Mouse (Mus musculus) thymus, postnatal 25 days (tissue): Measurements from ENCODE around the gene Gpcpd1.
A peak's percentile ranks its signal among the peaks of the same experiment; 100 is the strongest.
"Not testable (repeated sequence)": the region's sequence is repeated elsewhere in the genome, so short reads cannot be mapped to it uniquely, and the experiment has no call there.

Experiments
- DNase-seq: peaks from one replicate; pipeline ENCODE4 v3.0.0; 2022

Gene Gpcpd1

DNA sequence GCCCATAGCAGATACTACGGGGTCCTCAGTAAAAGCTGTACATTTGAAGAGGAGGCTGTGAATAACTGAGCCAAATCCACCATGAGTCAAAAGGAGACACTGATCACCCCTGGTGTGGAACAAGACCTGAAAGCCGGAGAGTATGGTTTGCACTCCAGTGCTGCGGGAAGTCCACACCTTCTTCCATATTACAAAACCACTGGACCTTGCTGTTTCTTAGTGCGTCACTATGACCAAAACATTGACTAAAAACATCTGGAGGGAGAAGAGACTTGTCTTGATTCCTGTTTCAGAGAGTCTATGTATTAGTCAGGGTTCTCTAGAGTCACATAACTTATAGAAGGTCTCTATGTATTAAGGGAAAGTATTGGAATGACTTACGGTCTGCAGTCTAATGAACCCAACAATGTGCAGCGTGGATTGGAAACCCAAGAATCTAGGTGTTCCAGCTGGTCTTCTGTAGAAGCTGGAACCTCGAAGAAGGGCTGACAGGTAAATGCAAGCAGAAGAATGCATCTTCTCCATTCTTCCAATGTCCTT is at the start of gene Gpcpd1:
Gene Gpcpd1, minus strand, starts transcription at position 490 of the 540 bp plus-strand sequence.
- no peak for DNase-seq

DNA sequence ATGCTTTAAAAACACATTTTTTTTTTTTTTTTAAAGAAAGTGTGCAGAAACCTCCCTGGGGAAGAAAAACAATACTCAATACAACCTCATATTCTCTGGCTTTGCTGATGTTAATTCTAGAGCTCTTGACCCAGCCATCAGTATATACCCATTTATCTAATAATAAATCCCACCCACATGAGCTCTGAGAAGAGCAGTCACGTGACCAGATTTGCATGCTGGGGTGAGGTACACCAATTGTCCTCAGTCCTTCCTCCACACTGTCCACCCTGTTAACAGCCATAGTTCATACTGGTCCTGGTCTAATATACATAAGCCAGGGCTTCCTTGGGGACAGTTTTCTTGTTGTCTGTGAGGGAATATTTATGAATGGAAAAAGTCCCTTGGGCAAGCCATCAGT is 49.0 kb upstream of the Gpcpd1 start:
- DNase-seq: no peak

DNA sequence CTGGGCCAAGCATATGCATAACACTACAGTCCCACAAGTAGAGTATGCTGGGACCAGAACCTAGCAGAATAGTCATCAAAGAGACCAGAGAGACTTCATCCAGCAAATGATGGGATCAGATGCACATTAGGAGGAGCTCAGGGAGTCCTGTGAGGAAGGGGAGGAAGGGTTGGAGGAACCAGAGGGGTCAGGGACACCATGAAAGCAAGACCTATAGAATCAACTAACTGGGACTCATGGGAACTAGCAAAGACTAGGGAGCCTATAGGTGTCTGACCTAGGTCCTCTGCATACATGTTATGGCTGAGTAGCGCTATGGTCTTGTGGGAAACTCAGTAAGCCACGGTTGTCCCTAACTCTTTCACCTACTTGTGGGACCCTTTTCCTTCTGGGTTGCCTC is 41.1 kb upstream of the Gpcpd1 start:
- no peak for DNase-seq

DNA sequence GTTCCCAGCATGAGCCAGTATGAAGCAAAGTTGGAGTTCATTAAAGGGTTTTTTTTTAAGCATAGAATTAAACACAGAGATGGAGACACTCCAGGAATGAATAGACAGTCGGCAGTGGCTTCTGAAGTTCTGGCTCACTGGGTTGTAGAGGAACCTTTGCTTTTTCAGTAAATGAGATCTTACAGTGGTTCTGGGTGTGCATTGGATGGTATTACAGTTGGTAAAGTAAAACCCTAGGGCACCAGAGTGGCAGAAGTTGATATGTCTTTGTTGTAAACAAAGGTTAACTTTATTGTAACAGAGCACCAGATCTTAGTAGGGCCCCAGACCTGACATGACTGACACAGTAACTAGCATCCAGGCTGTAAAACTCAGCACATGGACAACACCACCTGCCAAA is 35.6 kb upstream of the Gpcpd1 start:
- no peak for DNase-seq

DNA sequence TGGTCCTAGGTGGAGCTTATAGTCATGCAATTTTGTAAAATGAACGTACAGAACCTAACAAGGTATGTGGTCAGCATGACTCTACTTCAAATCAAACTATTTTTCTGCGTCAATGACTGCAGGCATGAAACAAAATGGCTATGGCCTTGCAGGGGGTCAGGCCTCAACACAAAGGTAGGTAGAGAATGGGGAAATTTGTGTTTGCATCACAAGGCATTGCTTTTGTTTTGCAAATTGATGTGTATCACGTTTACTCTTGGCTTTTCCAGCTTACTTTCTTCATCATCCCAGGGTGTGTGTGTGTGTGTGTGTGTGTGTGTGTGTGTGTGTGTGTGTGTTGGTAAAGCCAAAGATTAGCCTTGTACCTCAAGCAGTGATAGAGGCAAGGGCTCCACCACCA is 30.2 kb upstream of the Gpcpd1 start:
- DNase-seq: no peak

DNA sequence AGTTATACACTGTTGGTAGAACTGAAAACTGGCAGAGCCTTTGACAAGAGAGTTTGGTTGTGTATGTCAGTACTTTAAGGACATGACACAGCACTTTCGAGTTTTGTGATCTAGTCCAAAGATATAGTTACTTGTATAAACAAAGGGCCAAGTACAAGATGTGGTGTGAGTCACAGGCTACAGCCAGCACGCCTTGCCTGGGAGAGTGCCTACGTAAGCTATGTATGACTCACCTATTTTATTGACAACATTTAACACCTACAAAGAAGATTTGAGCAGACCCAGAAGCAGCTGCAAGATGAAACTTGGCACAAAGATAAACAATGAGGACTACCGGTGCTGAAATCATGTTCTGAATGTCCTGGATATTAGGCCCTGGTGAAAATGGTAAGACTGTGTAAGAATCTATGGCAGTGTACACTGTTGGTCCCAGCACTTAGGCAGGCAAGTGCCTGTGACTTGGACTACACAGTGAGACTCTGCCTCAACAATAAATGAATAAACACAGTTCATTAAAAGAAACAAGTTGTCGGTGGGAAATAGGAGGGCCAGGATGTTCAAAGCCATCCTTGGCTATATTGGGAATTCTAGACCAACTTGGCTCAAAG is 26.2 kb upstream of the Gpcpd1 start:
- no peak for DNase-seq

DNA sequence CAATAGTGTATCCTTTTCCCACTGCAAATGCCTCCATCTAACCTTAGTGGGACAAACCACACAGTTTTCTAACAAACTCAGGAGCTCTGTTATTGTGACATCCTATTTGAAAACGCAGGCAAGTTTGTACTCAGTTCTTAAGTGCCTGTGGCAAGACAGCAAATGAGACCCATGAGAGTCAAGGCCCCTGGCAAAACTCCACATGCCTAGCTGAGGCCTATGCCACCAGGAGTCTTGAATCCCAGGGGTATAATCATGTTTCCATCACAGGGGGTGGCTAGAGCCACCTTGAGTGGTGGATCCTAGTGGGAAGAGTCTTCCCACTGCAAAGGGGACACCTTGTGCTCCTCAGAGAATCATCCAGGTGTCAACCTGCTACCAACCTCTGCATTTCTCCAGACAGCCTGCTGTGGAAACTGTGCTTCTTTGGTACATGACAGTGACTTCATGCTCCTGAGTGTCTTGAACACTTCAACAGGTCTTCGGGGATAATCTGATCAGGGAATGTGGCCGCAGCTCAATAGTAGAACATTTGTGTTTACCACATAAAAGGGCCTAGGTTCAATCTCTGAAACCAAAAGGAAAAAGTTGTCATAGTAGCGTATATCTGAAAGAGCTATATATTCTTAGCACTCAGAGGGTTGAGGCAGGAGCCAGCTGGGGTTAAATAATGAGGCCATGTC is 24.2 kb upstream of the Gpcpd1 start:
- DNase-seq: no peak

DNA sequence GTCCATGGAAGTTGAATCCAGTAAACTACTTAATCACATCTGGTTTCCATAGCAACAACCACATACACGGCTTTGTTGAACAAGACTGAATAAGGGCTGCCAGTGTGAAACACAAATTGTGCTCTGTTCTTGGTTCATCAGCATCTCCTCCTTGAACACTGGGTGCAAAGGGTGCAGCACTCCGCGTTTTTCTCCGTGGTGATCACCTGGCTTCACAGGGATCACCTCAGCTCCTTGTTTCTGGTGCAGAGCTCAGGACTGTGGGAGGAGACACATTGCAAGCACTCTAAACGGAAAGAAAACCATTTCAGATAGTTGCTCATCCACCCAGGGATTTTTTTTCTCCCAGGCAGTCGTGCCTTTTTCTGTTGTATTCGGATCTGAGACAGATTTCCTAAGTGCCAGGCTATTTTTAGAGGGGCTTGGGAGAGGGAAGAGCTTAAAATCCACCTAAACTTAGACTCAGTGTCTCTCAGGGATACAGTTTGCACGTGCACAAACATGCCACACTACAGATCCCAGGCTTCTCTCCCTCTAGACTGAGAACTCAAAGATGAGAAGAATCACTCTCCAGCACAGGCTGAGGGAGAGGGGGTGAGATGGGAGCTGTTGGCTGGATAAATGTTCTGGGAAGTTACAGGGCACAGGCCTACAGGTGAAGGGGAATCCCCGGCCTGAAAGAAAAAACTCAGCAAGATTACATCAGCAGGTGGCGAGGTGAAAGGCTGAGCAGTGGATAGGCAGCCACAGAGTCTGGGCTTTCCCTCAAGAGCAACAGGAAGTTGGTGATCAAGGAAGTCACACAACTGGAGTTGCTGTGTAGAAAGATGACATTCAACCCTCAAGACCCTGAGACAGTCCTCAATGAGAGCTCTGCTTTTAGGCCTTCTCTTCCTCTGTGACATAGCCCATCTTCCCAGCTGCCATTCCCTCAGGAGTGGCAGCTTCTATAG is 19.9 kb upstream of the Gpcpd1 start:
- DNase-seq: peak; percentile 71

DNA sequence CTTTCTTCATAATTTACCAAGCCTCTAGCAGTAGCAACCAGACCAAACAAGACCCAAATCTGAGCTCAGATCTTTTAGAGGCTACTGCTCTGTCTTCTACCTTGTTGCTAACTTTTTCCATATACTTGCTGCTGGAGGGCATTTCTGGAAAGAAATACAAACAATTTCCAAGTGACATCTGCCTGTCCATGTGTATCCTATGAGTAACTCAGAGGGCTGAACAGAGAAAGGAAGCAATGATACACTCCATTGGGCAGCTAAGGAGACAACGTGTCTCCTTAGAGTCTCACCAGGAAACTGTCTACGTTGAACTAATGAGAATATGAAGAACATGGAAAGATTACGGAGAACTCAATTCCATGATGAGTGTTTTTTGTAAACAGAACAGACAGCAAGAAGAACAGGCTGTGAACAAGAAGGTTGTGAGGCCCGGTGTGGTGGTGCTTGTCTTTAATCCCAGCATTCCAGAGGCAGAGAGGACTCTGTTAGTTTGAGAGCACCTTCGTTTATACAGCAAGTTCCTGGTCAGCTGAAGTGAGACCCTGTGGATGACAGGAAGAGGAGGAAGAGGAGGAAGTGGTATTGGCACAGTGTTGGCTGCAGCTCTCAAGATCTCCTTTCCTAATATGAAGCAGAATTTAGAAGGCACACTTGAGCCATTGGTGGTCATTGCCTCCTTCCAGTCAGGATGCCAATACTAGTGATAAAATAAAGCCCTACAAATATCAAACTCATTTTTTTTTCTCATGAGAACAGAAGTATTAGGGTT is 18.4 kb upstream of the Gpcpd1 start:
- no peak for DNase-seq

DNA sequence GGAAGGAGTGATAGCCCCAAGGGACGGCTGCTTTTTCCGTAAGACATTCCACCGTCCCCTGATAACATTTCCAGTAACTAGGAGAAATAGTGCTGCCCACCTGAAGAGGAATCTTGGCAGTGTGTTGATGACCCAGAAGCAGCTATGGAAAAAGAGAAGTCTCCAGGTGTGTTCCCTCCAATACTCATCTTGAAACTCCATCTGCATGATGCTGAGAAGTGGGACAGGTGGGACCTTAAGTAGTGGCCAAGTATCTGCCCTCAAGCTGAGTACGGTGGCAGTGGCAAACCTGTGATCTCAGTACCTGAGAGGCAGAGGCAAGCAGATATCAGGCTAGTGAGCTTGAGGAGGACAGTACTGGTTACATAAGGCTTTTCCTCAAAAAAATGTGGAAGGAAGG is 17.4 kb upstream of the Gpcpd1 start:
- no peak for DNase-seq

DNA sequence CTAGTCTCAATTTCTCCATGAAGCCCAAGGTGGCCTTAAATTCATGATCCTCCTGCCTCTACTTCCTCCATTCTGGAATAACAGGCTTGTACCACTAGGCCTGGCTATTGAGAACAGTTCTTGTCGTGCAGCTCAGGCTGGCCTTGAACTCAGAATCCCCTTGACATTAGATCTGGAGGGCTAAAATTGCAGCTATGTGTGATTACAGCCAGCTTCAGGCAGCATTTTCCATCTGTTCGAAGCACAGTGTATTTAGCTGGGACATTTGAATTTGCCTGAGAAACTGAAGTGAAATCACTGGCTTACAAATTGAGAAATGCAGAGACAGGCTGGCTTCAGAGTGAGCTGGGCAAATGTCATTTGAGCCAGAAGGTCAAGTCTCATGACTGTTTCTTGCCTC is 16.2 kb upstream of the Gpcpd1 start:
- DNase-seq: no peak

DNA sequence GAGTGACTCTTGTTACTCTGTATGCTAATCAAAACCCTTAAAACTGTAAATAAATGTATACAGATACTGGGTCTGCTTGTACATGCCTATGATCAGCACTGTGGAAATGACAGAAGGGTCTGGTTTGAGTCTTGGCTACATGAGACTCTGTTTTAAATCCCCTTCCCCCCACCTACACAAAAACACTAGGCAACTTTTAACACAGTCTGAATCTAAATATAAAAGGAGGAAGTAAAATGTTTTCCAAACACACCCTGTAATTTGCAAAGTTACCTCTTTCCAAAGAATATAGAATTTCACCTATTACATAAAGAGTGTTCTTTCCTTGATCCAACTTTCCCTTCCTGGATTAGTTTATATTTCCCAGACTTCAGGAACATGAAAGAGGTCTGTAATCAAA is 14.2 kb upstream of the Gpcpd1 start:
- no peak for DNase-seq

DNA sequence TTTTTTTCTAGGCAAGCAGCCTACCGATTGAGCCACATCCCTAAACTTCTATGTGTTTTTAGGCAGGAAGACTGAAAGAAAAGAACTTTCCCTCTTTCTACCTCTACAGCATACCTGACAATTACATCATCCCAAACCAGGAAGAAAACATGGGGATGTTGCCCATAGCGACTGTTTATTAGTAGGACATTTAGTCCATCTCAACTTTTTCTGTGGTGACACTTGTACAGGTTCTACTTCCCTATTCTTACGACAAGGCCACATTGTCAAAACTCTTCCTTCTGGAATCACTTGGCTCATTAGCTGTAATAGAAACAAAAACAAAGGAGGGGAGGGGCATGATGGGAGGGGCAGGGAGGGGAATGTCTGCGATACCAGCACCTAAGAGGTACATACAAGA is 12.6 kb upstream of the Gpcpd1 start:
- DNase-seq: no peak

DNA sequence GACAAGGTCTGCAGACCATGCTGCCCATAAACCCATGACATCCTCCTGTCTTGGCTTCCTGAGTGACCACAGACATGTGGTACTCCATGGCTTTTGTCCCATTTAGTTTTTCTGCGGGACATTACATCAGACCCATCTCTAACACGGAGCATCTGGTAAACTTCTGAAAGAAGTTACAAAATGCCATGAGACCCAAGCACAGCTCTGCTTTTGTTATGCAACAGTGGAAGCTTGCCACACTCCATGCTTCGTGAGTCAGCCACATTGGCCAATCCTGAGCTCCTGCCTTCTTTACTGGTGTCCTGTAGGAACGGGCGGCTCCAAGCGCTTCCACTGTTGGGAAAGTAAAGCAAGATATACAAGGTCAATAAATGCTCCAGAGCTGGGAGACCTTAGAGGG is 11.6 kb upstream of the Gpcpd1 start:
- DNase-seq: no peak

DNA sequence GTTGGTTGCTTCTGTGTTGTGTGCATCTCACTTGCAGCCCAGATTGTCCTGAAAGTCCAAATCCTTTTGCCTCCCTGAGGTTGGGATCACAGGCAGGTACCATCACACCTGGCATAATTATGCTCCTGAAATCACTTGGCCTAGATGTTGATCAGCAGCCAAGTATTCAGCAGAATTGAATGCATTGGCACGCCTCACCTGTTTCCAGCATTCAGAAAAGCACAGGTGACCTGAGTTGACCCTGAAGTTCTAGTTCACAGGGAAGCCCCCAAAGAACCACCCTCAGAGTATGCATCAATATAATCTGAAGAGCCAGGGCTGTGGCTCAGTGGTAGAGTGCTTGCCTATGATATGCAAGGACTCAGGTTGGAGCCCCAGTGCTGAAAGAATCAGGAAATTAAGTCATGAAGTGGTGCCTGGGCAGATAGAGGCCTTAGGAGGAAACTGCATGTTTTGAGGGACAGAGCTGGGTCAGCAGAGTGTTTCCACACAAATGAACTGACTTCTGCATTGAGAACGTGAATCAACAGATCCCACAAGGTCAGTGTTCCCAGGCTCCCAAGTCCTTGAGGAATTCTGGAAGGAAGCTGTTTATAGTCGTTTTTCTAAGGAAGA is 10.4 kb upstream of the Gpcpd1 start:
- DNase-seq: no peak

DNA sequence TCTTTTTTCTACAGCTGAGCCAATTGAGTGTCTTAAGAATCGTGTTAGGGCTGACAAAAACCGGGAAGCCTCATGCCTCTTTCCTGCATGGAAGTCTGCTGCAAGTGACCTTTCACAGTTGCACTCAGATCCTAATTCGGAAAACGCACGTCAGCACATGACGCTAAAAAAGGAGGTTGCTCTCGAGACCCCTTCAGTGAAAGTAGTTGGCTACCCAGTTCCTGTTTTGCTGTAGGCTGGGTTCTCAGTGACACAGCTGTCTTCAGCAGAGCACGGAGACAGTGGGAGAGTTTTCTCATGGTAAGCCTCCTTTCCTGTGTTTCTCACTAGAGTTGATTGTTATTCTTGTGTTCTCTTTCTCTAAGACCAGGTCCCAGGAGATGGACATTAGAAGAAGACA is 9.7 kb upstream of the Gpcpd1 start:
- peak; percentile 56 for DNase-seq

DNA sequence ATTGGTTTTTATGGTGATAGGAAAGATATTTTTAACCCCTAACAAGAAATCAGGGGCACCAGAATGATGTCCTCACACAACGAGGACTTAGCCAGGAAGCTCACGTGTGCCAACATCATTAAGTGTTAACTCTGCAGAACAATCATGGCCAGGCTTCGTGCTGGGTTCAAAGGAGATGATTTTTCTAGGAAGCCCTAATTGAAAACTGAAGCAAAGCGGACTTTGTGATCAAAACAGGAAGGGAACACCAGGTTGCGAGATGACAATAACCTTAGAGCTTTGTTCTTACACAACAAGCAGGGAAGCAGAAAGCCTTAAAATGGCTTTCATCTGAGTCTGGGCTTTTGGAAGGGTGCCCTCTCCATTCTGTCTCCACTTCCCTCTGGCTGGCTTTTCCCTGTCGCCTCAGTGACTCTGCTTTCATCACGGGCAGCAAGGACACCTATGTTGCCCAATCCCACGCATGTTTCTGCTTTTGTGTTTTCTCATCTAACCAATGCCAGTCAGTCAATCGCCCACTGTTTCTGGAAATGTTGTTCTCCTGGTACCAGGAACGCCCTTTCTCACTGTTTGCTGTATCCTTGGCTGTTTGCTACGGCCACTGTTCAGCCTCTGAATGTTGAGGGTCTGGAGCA is 8.2 kb upstream of the Gpcpd1 start:
- no peak for DNase-seq

DNA sequence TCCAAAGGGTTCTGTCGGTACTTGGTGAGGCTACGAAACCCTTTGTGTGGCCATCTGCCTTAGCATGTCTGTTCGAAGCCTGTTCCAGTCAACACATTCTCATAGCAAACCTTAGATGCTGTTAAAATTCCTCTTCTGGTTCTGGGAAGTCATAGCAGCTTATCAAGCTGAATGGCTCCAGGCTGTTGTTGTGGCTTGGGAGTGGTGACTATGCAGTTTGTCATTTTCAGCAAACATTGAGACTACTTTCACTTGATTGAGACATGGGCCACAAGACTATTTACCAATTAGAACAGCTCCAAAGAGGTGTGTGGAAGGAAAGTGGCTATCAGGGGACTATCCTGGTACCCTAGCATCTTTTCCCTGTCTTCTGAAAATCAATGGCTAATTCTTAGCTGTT is 4.6 kb upstream of the Gpcpd1 start:
- no peak for DNase-seq

DNA sequence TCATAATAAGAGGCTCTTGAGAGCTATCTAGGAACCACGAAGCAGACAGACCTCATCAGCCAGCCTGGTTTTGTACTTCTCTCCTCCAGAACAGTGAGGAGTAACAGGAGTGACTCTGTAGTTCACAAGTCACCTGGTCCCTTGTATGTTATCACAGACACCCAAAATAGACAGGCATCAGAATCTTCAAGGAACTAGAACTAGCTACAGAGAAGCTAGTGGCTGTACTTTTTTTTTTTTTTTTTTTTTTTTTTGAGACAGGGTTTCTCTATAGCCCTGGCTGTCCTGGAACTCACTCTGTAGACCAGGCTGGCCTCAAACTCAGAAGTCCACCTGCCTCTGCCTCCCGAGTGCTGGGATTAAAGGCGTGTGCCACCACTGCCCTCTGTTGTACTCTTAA is 4.0 kb upstream of the Gpcpd1 start:
- DNase-seq: not testable (repeated sequence)

DNA sequence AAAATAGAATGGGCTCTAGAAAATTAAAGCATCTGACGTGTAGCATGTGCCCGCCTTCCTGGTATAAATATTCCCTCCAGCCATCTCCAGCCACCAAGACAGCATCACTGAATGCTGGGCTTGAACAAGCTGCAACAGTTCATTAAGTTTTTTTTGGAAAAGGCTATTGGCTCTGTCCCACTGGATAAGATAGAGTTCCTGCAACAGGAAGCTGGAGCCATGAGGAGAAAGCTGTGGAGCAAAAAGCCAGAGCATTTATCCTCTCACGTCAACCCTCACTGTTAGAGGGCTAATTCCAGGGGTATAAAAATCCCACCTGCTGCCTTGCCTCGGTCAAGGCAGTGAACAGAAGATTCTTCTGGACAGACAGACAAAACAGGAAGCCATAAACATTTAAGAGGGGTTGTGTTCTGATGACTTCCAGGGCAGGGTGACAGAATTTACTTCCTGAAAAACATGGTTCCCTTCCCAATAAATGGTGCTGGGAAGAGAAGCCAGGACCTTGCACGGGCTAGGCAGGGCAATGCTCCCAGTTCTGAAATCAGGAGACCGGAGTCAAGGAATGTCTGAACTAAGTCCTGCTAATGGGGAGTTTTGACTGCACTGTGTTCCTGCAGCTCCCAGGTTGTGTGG is 2.5 kb upstream of the Gpcpd1 start:
- DNase-seq: no peak

DNA sequence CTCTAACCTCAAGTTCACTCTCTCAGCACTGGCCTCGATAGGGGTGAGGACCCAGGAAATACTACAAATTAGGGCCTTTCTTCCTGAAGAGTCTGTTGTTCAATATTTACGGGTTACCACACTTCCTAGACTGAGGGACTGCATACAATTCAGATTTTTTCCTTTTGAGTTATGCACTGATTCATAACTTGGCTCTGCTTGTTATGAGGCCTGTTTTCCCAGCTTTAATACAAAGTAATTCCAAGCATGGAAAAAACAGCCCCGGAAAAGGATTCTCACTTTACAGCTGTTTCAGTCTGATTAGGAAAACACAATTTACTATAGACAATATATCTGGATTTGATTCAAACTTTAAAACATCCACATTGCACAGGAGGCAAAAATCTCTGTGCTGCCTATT is 1.5 kb downstream of the Gpcpd1 start:
- no peak for DNase-seq
